Mouse (Mus musculus) subcutaneous adipose tissue, adult 2 months (tissue): ENCODE measurements around the gene Zfp868. TPM values are rescaled to one million over a fixed set of nuclear protein-coding genes. Genes with fewer than 3 reads are reported as not detected.

Experiments
- polyA plus RNA-seq: library from polyadenylated mRNA; depleted of rRNA; stranded (reverse); fragments of >200 nt; gene quantifications from 2 replicates; pipeline ENCODE4 v1.2.3, GENCODE M21; 2012; ENCODE audit warnings: low replicate concordance; rRNA removed

Zfp868 gene
- polyA plus RNA-seq: 6.5 and 6.6 TPM in 2 replicates

GRCm38 (mm10) chr8:69625095-69625789 is at the start of gene Zfp868:
Gene Zfp868 (minus strand): TSS chr8:69625548.

GRCm38 (mm10) chr8:69654358-69654981 is 29.1 kb upstream of the Zfp868 start, which contains the start of gene Zfp964:
Gene Zfp964 (plus strand): TSS chr8:69654479.

Other genes with a start within 250 kb of the Zfp868 start
- gene Gm9495, start 172.0 kb downstream of the Zfp868 start, polyA plus RNA-seq: not detected in 2 replicates
- gene Gm7697, start 102.6 kb downstream of the Zfp868 start, polyA plus RNA-seq: not detected in 2 replicates
- gene Zfp964, start 28.9 kb upstream of the Zfp868 start, polyA plus RNA-seq: 1.0 and 2.0 TPM in 2 replicates
- 4.0 and 5.9 TPM in 2 replicates for gene Zfp869, start 85.2 kb upstream of the Zfp868 start, polyA plus RNA-seq
- gene Zfp963, start 124.4 kb upstream of the Zfp868 start, polyA plus RNA-seq: 1.5 and 2.5 TPM in 2 replicates
- 1.1 and 2.3 TPM in 2 replicates for gene Gm20422, start 149.3 kb upstream of the Zfp868 start, polyA plus RNA-seq
- gene Atp13a1, start 165.6 kb upstream of the Zfp868 start, polyA plus RNA-seq: 45.6 and 98.1 TPM in 2 replicates
- gene Zfp866, start 165.6 kb upstream of the Zfp868 start, polyA plus RNA-seq: 8.4 and 17.9 TPM in 2 replicates
- gene Gmip, start 183.1 kb upstream of the Zfp868 start, polyA plus RNA-seq: 25.8 and 73.1 TPM in 2 replicates
- 0.34 and 5.2 TPM in 2 replicates for gene Lpar2, start 196.9 kb upstream of the Zfp868 start, polyA plus RNA-seq
- 0.79 and 5.2 TPM in 2 replicates for gene Pbx4, start 206.9 kb upstream of the Zfp868 start, polyA plus RNA-seq